Mouse (Mus musculus): ENCODE data around the gene Stx7.

GRCm38 (mm10) chr10:24191977-24192376 lies 42.9 kb downstream of the Stx7 start:
- TF ChIP-seq CTCF (IDR thresholded peaks at IDR 0.05; ENCODE audit: insufficient read depth, low read depth, low read length) (no peak), POLR2A (IDR thresholded peaks at IDR 0.05; ENCODE audit: insufficient read depth, low read depth, low read length) (no peak)
